Mouse (Mus musculus): Measurements from ENCODE around the gene Ftl1-ps1. TPM values are rescaled to one million over a fixed set of nuclear protein-coding genes. Genes with fewer than 3 reads are reported as not detected.

Gene Ftl1-ps1
- total and polyA plus RNA-seq, 2 experiments from 2014 or later = 44.0 to 61.1 TPM

DNA sequence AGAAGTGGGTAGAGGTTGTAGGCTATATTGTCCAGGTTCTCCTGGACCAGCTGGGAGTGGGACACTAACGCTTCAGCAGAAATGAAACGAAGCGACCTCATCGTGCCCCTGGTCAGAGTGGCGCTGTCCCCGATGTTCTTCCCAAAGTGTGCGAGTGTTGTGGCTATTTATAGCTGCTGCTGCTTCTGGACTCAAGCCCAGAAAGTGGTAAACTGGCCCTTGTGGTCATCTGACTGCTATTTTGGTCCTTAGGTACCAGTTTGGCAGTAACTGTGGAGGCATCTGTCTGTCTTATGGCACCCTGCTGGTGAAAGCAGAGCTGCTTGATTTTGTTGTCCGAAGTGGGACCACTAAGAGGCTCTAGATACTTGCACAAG lies 35.6 kb upstream of the Ftl1-ps1 start, which contains the start of gene Lrrc14b:
Lrrc14b (minus strand) TSS at position 147 of the 377 bp plus-strand sequence.
- ATAC-seq (ENCODE audit: insufficient read depth, low read depth) = peak; percentile 92
- Histone ChIP-seq H3K4me3 (ENCODE audit: low read depth, low read length) (peak within 1 kb of the TSS; percentile 42), H3K36me3 (replicated peaks; ENCODE audit: control insufficient read depth, insufficient read depth, low read length) (peaks cover 31% of the 10 kb centered on the region)

DNA sequence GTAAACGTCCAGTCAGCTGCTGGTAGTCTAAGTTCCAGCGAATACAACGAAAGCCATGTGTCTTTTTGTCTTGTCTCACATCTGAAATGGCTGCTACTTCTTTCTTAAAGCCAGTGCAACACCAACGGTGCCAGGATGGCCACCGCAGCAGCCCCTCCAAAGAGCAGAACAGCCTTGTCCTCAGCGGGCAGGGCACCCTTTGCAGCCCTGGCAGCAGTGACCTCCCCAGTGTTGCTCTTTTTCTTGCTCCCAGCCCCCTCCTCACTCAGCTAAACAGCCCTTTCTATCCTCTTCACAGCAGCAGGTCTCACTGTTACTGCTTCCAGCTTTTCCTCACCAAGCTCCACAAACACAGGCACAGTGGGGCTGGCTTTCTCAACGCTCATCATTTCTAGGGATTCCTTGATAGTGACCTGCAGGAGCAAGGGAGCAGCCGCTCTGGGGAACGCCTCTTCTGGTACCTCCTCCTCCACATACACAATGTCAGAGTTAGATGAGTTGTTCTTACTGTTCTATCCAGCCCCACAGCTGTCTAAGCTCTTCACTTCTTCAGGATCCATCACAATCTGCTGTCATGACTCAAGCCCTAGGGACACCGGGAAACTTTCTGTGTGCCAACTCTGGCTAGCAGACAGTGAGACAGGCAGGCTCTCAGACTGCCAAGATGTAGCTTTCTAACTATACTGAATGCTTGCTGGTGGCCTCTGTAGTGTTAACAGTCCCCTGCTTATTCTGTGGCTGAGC lies 17.8 kb upstream of the Ftl1-ps1 start:
- no peak overlapping the region for H3K9ac ChIP-seq (replicated peaks; ENCODE audit: low read depth, low read length)
- no peak overlapping the region for H3K4me3 ChIP-seq (ENCODE audit: low read depth, low read length)
- 60% methylated on average over 10 of the region's 10 CpGs for WGBS
- no peak for ATAC-seq (ENCODE audit: insufficient read depth, low read depth)
- H3K4me2 ChIP-seq (ENCODE audit: low read depth, low read length) = no peak overlapping the region
- H3K27ac ChIP-seq (ENCODE audit: low read depth) = no peak overlapping the region
- H3K4me1 ChIP-seq (ENCODE audit: control insufficient read depth, insufficient read depth) = no peaks in the 10 kb centered on the region
- TF ChIP-seq CTCF (IDR thresholded peaks at IDR 0.05; ENCODE audit: low read depth) = no peak
- no peak for TF ChIP-seq EP300 (IDR thresholded peaks at IDR 0.05; ENCODE audit: low read depth)
- H3K27me3 ChIP-seq (ENCODE audit: control insufficient read depth, insufficient read depth, low read length) = no peaks in the 10 kb centered on the region
- DNase-seq (ENCODE audit: low spot score) = no peak
- H3K36me3 ChIP-seq (replicated peaks; ENCODE audit: control insufficient read depth, insufficient read depth, low read length) = no peaks in the 10 kb centered on the region
- no peaks in the 10 kb centered on the region for H3K9me3 ChIP-seq (replicated peaks; ENCODE audit: control insufficient read depth, low read length)

More for the DNA sequence above, 35.6 kb upstream of the Ftl1-ps1 start, which contains the start of gene Lrrc14b:
- Histone ChIP-seq H3K4me2 (ENCODE audit: low read depth, low read length) (peak within 1 kb of the TSS; percentile 66), H3K27me3 (ENCODE audit: control insufficient read depth, insufficient read depth, low read length) (no peaks in the 10 kb centered on the region), H3K9me3 (replicated peaks; ENCODE audit: control insufficient read depth, low read length) (no peaks in the 10 kb centered on the region), H3K4me1 (ENCODE audit: control insufficient read depth, insufficient read depth) (peaks cover 11% of the 10 kb centered on the region; the same call in 1 of the 2 replicates), H3K27ac (ENCODE audit: low read depth) (peak within 1 kb of the TSS; percentile 92), H3K9ac (replicated peaks; ENCODE audit: low read depth, low read length) (peak within 1 kb of the TSS; percentile 45)
- TF ChIP-seq EP300 (IDR thresholded peaks at IDR 0.05; ENCODE audit: low read depth) (peak; percentile 87; the same call in 1 of the 2 replicates), CTCF (IDR thresholded peaks at IDR 0.05; ENCODE audit: low read depth) (peak; percentile 29)
- 19% methylated on average over 8 of the region's 8 CpGs for WGBS
- peak; percentile 91 for DNase-seq (ENCODE audit: low spot score)

DNA sequence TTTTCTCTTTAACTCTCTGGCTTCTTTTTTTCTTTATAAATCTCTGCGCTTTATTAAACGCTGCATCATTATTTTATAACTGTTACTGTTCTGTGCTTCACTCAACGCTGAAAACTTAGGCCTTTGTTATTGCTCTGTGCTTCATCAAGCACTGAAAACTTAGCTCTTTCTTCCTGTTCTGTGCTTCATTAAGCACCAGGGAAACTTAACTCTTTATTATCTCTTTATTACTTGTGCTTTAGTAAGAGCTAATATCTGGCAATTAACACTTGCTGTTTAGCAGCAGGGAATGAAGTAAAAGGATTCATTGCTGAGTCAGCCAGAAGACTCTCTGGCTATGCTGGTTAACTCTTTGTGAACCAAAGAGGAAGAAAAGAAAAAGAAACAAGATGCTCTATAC lies 17.2 kb upstream of the Ftl1-ps1 start:
- H3K27ac ChIP-seq (ENCODE audit: low read depth) = no peak overlapping the region
- TF ChIP-seq CTCF (IDR thresholded peaks at IDR 0.05; ENCODE audit: low read depth) (no peak), EP300 (IDR thresholded peaks at IDR 0.05; ENCODE audit: low read depth) (no peak)
- no peak overlapping the region for H3K4me3 ChIP-seq (ENCODE audit: low read depth, low read length)
- no peaks in the 10 kb centered on the region for H3K9me3 ChIP-seq (replicated peaks; ENCODE audit: control insufficient read depth, low read length)
- H3K36me3 ChIP-seq (replicated peaks; ENCODE audit: control insufficient read depth, insufficient read depth, low read length) = no peaks in the 10 kb centered on the region
- ATAC-seq (ENCODE audit: insufficient read depth, low read depth) (no peak), DNase-seq (ENCODE audit: low spot score) (no peak)
- no peaks in the 10 kb centered on the region for H3K4me1 ChIP-seq (ENCODE audit: control insufficient read depth, insufficient read depth)
- H3K4me2 ChIP-seq (ENCODE audit: low read depth, low read length) = no peak overlapping the region
- H3K9ac ChIP-seq (replicated peaks; ENCODE audit: low read depth, low read length) = no peak overlapping the region
- no peaks in the 10 kb centered on the region for H3K27me3 ChIP-seq (ENCODE audit: control insufficient read depth, insufficient read depth, low read length)
- WGBS = 69% methylated on average over 3 of the region's 3 CpGs

DNA sequence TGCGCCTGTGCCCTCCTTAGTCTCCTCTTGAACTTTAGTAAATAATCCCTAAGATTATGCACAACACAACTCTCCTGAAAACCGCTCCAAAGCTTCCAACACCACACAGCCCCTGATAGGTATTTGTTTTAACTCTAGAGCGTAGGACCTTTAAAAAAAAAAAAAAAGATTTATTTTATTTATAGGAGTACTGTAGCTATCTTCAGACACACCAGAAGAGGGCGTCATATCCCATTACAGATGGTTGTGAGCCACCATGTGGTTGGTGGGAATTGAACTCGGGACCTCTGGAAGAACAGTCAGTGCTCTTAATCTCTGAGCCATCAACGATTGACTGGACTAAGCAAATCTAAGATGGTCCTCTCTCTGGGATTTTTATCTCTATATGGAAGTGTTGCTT lies 9.8 kb upstream of the Ftl1-ps1 start:
- 57% methylated on average over 6 of the region's 6 CpGs for WGBS
- DNase-seq (ENCODE audit: low spot score) (no peak), ATAC-seq (ENCODE audit: insufficient read depth, low read depth) (no peak)
- Histone ChIP-seq H3K4me2 (ENCODE audit: low read depth, low read length) (peak overlapping the region; percentile 70), H3K27me3 (ENCODE audit: control insufficient read depth, insufficient read depth, low read length) (no peaks in the 10 kb centered on the region), H3K4me3 (ENCODE audit: low read depth, low read length) (peak overlapping the region; percentile 64), H3K36me3 (replicated peaks; ENCODE audit: control insufficient read depth, insufficient read depth, low read length) (no peaks in the 10 kb centered on the region), H3K27ac (ENCODE audit: low read depth) (no peak overlapping the region), H3K4me1 (ENCODE audit: control insufficient read depth, insufficient read depth) (no peaks in the 10 kb centered on the region), H3K9me3 (replicated peaks; ENCODE audit: control insufficient read depth, low read length) (no peaks in the 10 kb centered on the region), H3K9ac (replicated peaks; ENCODE audit: low read depth, low read length) (no peak overlapping the region)
- TF ChIP-seq EP300 (IDR thresholded peaks at IDR 0.05; ENCODE audit: low read depth) (no peak), CTCF (IDR thresholded peaks at IDR 0.05; ENCODE audit: low read depth) (no peak)

DNA sequence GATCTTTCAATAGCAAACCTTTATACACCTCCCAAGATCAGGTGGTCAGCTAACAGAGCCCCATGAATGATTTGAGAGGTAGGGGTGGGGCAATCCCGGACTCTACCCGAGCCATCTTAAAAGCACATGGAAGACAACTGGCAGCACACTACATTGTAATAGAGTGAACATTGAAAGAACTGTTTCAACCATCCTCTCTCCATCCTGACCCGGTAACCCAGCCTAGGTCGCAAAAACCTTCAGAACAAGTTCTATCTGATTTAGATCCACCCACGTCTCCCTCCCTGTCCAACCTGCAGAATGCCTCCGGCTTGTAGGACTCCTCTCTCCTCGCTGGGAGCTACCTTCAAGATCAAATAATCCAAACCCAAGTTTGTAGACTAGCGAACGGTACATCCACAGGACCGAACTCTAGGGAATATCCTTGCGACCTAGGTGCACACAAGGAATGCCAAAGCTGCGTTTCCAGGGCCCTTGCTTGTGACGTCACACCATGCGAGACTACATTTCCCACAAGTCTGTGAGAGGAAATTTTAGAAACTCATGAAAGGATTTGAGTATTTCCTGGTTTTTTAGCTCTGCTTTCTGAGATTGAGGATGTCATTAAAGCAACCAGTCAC lies 9.0 kb upstream of the Ftl1-ps1 start, which contains the start of gene Zfp72:
Zfp72 (minus strand) TSS at position 466 of the 620 bp plus-strand sequence.
- H3K4me1 ChIP-seq (ENCODE audit: control insufficient read depth, insufficient read depth) = no peaks in the 10 kb centered on the region
- peak; percentile 76 for ATAC-seq (ENCODE audit: insufficient read depth, low read depth)
- H3K4me2 ChIP-seq (ENCODE audit: low read depth, low read length) = peak within 1 kb of the TSS; percentile 70
- no peak within 1 kb of the TSS for H3K27ac ChIP-seq (ENCODE audit: low read depth)
- H3K36me3 ChIP-seq (replicated peaks; ENCODE audit: control insufficient read depth, insufficient read depth, low read length) = no peaks in the 10 kb centered on the region
- H3K9ac ChIP-seq (replicated peaks; ENCODE audit: low read depth, low read length) = peak within 1 kb of the TSS; percentile 57
- peak within 1 kb of the TSS; percentile 64 for H3K4me3 ChIP-seq (ENCODE audit: low read depth, low read length)
- 2% methylated on average over 14 of the region's 14 CpGs for WGBS
- no peaks in the 10 kb centered on the region for H3K27me3 ChIP-seq (ENCODE audit: control insufficient read depth, insufficient read depth, low read length)
- no peak for TF ChIP-seq EP300 (IDR thresholded peaks at IDR 0.05; ENCODE audit: low read depth)
- no peak for TF ChIP-seq CTCF (IDR thresholded peaks at IDR 0.05; ENCODE audit: low read depth)
- DNase-seq (ENCODE audit: low spot score) = peak; percentile 76
- H3K9me3 ChIP-seq (replicated peaks; ENCODE audit: control insufficient read depth, low read length) = no peaks in the 10 kb centered on the region
